In genomic region chr4:115828572-115828902, GRCm38 (mm10) we compare ENCODE assay signal across 9 mouse cellular contexts. TPM values are rescaled to one million over a fixed set of nuclear protein-coding genes. Genes with fewer than 3 reads are reported as not detected.
DNase-seq lines count a peak whose midpoint lies in the region; ATAC-seq and TF ChIP-seq lines count a peak whose summit lies in the region.
"Had no signal": no experiment of that assay in that cellular context is flagged by ENCODE, and none has a peak within 500 bp of the region (broad histone marks: within the 10 kb centered on the region; RNA-seq: fewer than 3 reads in every experiment).

No protein-coding gene starts in this region.

- no peak for DNase-seq in cerebellum, adult 2 months
- DNase-seq in cerebellum, postnatal 36 days, result no peak
- no peak for DNase-seq in spleen, adult 2 months (ENCODE audit: low read depth in 1 of 2, low spot score in 2 of 2)
- DNase-seq in spleen, adult 18-20 months, result no peak
- no peak for DNase-seq in liver, embryonic 13.5 days
- DNase-seq in yolk sac, embryonic 10.5 days (ENCODE audit: low spot score), result no peak
- DNase-seq in left cerebral cortex, postnatal 4 days, result no peak
- DNase-seq in kidney, adult 11 months, result no peak

- 3% methylated on average over 8 of the region's 8 CpGs for WGBS in cerebellum, adult 2 months
- 17% methylated on average over 8 of the region's 8 CpGs for WGBS in spleen, adult 2 months
- WGBS in liver, embryonic 13.5 days (ENCODE audit: insufficient replicate concordance), result 2% methylated on average over 8 of the region's 8 CpGs

- H3K4me3 ChIP-seq in cerebellum, adult 2 months (replicated peaks; ENCODE audit: insufficient read depth, low read depth, low read length), result peak overlapping the region; percentile 79
- H3K4me3 ChIP-seq in spleen, adult 2 months (ENCODE audit: extremely low read depth, insufficient read depth, insufficient read length), result peak overlapping the region; percentile 87
- peak overlapping the region; percentile 75 for H3K4me3 ChIP-seq in liver, embryonic 13.5 days (replicated peaks)

- H3K4me2 ChIP-seq in liver, embryonic 13.5 days, result peak overlapping the region; percentile 85

- ATAC-seq in liver, embryonic 13.5 days (ENCODE audit: low read depth), result no peak

- H3K27ac ChIP-seq in cerebellum, adult 2 months (ENCODE audit: insufficient read depth, low read length), result no peak overlapping the region
- H3K27ac ChIP-seq in spleen, adult 2 months (ENCODE audit: insufficient read depth, low read length), result peak overlapping the region; percentile 1; the same call in 1 of the 2 replicates
- peak overlapping the region; percentile 84 for H3K27ac ChIP-seq in liver, embryonic 13.5 days

- H3K4me1 ChIP-seq in cerebellum, adult 2 months (ENCODE audit: control insufficient read depth, insufficient read depth, low read length), result no peaks in the 10 kb centered on the region
- H3K4me1 ChIP-seq in spleen, adult 2 months (ENCODE audit: control insufficient read depth, insufficient read depth, insufficient read length), result peaks cover 10% of the 10 kb centered on the region; the same call in 1 of the 2 replicates
- H3K4me1 ChIP-seq in liver, embryonic 13.5 days (replicated peaks), result peaks cover 72% of the 10 kb centered on the region

- no peaks in the 10 kb centered on the region for H3K27me3 ChIP-seq in cerebellum, adult 2 months (ENCODE audit: control insufficient read depth, insufficient read depth, low read length)
- no peaks in the 10 kb centered on the region for H3K27me3 ChIP-seq in spleen, adult 2 months (ENCODE audit: control insufficient read depth, insufficient read depth, low read length)
- H3K27me3 ChIP-seq in liver, embryonic 13.5 days, result no peaks in the 10 kb centered on the region

- peak overlapping the region; percentile 85 for H3K9ac ChIP-seq in liver, embryonic 13.5 days

- intact Hi-C loops in left cerebral cortex, postnatal 4 days (cut with DNase I), result no loop called here

- TF ChIP-seq POLR2A in cerebellum, adult 2 months (IDR thresholded peaks at IDR 0.05; ENCODE audit: borderline replicate concordance, insufficient read depth, low read length), result no peak
- TF ChIP-seq POLR2A in spleen, adult 2 months (IDR thresholded peaks at IDR 0.05; ENCODE audit: low read depth, low read length), result no peak

- no peak for TF ChIP-seq CTCF in cerebellum, adult 2 months (IDR thresholded peaks at IDR 0.05; ENCODE audit: borderline replicate concordance, insufficient read depth, low read depth, low read length)
- no peak for TF ChIP-seq CTCF in spleen, adult 2 months (IDR thresholded peaks at IDR 0.05; ENCODE audit: extremely low read depth, insufficient read depth, insufficient read length, insufficient replicate concordance)

- no peaks in the 10 kb centered on the region for H3K9me3 ChIP-seq in liver, embryonic 13.5 days (replicated peaks)

- peaks cover 7% of the 10 kb centered on the region; the same call in 1 of the 2 replicates for H3K36me3 ChIP-seq in spleen, adult 2 months (ENCODE audit: control insufficient read depth, insufficient read depth, low read length)
- peaks cover 27% of the 10 kb centered on the region for H3K36me3 ChIP-seq in liver, embryonic 13.5 days

RNA-seq across cellular contexts. Expression of gene Mob3c, which starts 0.6 kb away (rescaled TPM):
- polyA plus RNA-seq in cerebellum, adult 2 months (2012; rRNA removed), result 9.4 and 11.1 TPM in 2 replicates
- 34.5 and 43.3 TPM in 2 replicates for polyA plus RNA-seq in spleen, adult 2 months (2012; rRNA removed)
- 6.7 TPM in 2 replicates for polyA plus RNA-seq in liver, embryonic 13.5 days (2015; fragmentation: Nextera tagmentation; extraction: Ambion mirVana)
- total RNA-seq in left cerebral cortex, postnatal 4 days (2021), result 1 to 10 TPM; 3.9 TPM

RNA-seq across cellular contexts. Expression of gene Mknk1, which starts 10.5 kb away (rescaled TPM):
- polyA plus RNA-seq in cerebellum, adult 2 months (2012; rRNA removed), result 58.3 and 60.0 TPM in 2 replicates
- 68.2 and 69.2 TPM in 2 replicates for polyA plus RNA-seq in spleen, adult 2 months (2012; rRNA removed)
- 32.1 and 40.2 TPM in 2 replicates for polyA plus RNA-seq in liver, embryonic 13.5 days (2015; fragmentation: Nextera tagmentation; extraction: Ambion mirVana)
- 10 to 100 TPM; 28.8 to 29.8 TPM for total RNA-seq in left cerebral cortex, postnatal 4 days (2021)

RNA-seq across cellular contexts. Expression of gene Atpaf1, which starts 43.9 kb away (rescaled TPM):
- polyA plus RNA-seq in cerebellum, adult 2 months (2012; rRNA removed), result 71.2 and 81.2 TPM in 2 replicates
- polyA plus RNA-seq in spleen, adult 2 months (2012; rRNA removed), result 20.2 and 35.6 TPM in 2 replicates
- polyA plus RNA-seq in liver, embryonic 13.5 days (2015; fragmentation: Nextera tagmentation; extraction: Ambion mirVana), result 19.5 and 20.7 TPM in 2 replicates
- 10 to 100 TPM; 23.4 to 26.3 TPM for total RNA-seq in left cerebral cortex, postnatal 4 days (2021)

RNA-seq across cellular contexts. Expression of gene Tex38, which starts 47.7 kb away (rescaled TPM):
- 0.43 TPM in 2 replicates for polyA plus RNA-seq in cerebellum, adult 2 months (2012; rRNA removed)
- polyA plus RNA-seq in spleen, adult 2 months (2012; rRNA removed), result 0.14 and 0.32 TPM in 2 replicates
- polyA plus RNA-seq in liver, embryonic 13.5 days (2015; fragmentation: Nextera tagmentation; extraction: Ambion mirVana), result not detected in 2 replicates
- under 1 TPM in 1 of 2 experiments, not detected in 1; 0.66 TPM for total RNA-seq in left cerebral cortex, postnatal 4 days (2021)
- total RNA-seq: monocyte, adult 5-6 weeks had no signal

RNA-seq across cellular contexts. Expression of gene Kncn, which starts 55.7 kb away (rescaled TPM):
- polyA plus RNA-seq in cerebellum, adult 2 months (2012; rRNA removed), result 0.08 and 0.14 TPM in 2 replicates
- not detected in 2 replicates for polyA plus RNA-seq in spleen, adult 2 months (2012; rRNA removed)
- not detected in 2 replicates for polyA plus RNA-seq in liver, embryonic 13.5 days (2015; fragmentation: Nextera tagmentation; extraction: Ambion mirVana)
- under 1 TPM in 1 of 2 experiments, not detected in 1; 0.32 TPM for total RNA-seq in left cerebral cortex, postnatal 4 days (2021)
- total RNA-seq: monocyte, adult 5-6 weeks had no signal
